Mouse (Mus musculus) CH12.LX (cell line): ENCODE data around the gene Rab5a. TPM values are rescaled to one million over a fixed set of nuclear protein-coding genes. Genes with fewer than 3 reads are reported as not detected.

Experiments used
- DNase-seq: peaks from one replicate; pipeline ENCODE4 v3.0.0-alpha.2; 2013; ENCODE audit errors: extremely low read depth
- H3K27ac ChIP-seq: 2 replicates; pipeline ENCODE4 v1.5.1; 2012; ENCODE audit warnings: low read depth, mild to moderate bottlenecking, control low read depth, moderate library complexity; ENCODE audit not compliant: insufficient read depth
- H3K27me3 ChIP-seq: replicated peaks from 2 replicates; pipeline ENCODE3; 2012; ENCODE audit warnings: inconsistent platforms
- H3K36me3 ChIP-seq, 2 experiments: replicated peaks in 1 of 2; 2 replicates each; pipeline versions ENCODE3 to v1.6.1; 2012; ENCODE audit warnings: inconsistent platforms in 1 of 2, low read length in 1 of 2, mild to moderate bottlenecking in 1 of 2, mixed read lengths in 1 of 2, moderate library complexity in 1 of 2; ENCODE audit not compliant: control insufficient read depth in 1 of 2, insufficient read depth in 1 of 2
- H3K4me1 ChIP-seq, 2 experiments: 2 replicates each; pipeline ENCODE4 v1.6.1; 2012; ENCODE audit warnings: inconsistent platforms in 1 of 2, moderate library complexity in 1 of 2; ENCODE audit not compliant: insufficient read depth in 2 of 2, control insufficient read depth in 1 of 2
- H3K4me2 ChIP-seq: 2 replicates; pipeline ENCODE4 v1.6.1; 2012; ENCODE audit warnings: low read depth, mild to moderate bottlenecking, control low read depth; ENCODE audit not compliant: poor library complexity, insufficient read depth, severe bottlenecking
- H3K4me3 ChIP-seq, 3 experiments: fragments of 150-350 bp in 1 of 3; sonication (generic) in 1 of 3; replicated peaks in 1 of 3; 2 replicates each; pipeline versions ENCODE3 to v1.5.1; 2011 to 2012; ENCODE audit warnings: low read depth in 2 of 3, low read length in 2 of 3, mild to moderate bottlenecking in 2 of 3, moderate library complexity in 2 of 3, control low read depth in 1 of 3, improper control_type of control experiment in 1 of 3, inconsistent platforms in 1 of 3, mixed read lengths in 1 of 3; ENCODE audit not compliant: poor library complexity in 1 of 3
- H3K79me2 ChIP-seq: replicated peaks from 2 replicates; pipeline ENCODE4 v1.6.1; 2012; ENCODE audit warnings: mild to moderate bottlenecking, moderate library complexity; ENCODE audit not compliant: control insufficient read depth, poor library complexity, insufficient read depth, severe bottlenecking; ENCODE audit errors: extremely low read depth
- H3K9ac ChIP-seq: 2 replicates; pipeline ENCODE4 v1.6.1; 2012; ENCODE audit warnings: low read depth, mild to moderate bottlenecking, control low read depth, moderate library complexity; ENCODE audit not compliant: insufficient read depth
- H3K9me3 ChIP-seq: replicated peaks from 2 replicates; pipeline ENCODE3; 2012; ENCODE audit warnings: low read length, inconsistent platforms, mixed read lengths
- BHLHE40 ChIP-seq: IDR thresholded peaks from 2 replicates; pipeline ENCODE4 v1.6.1; 2011; ENCODE audit warnings: mild to moderate bottlenecking, low read depth, low read length, improper control_type of control experiment
- CTCF ChIP-seq, 2 experiments: IDR thresholded peaks in 1 of 2; conservative IDR thresholded peaks in 1 of 2; 2 replicates each; pipeline ENCODE4 v1.5.1; 2011 to 2012; ENCODE audit warnings: low read depth in 2 of 2, low read length in 2 of 2, improper control_type of control experiment in 1 of 2, inconsistent platforms in 1 of 2, mild to moderate bottlenecking in 1 of 2, moderate library complexity in 1 of 2
- HCFC1 ChIP-seq: IDR thresholded peaks from 2 replicates; pipeline ENCODE4 v1.6.1; 2012; ENCODE audit warnings: low read depth, mild to moderate bottlenecking, inconsistent platforms, low read length, improper control_type of control experiment
- JUND ChIP-seq: conservative IDR thresholded peaks from 2 replicates; pipeline ENCODE4 v1.6.1; 2011; ENCODE audit warnings: low read depth, low read length, improper control_type of control experiment
- MAX ChIP-seq: IDR thresholded peaks from 2 replicates; pipeline ENCODE4 v1.6.1; 2011; ENCODE audit warnings: low read length, improper control_type of control experiment
- MAZ ChIP-seq: IDR thresholded peaks from 2 replicates; pipeline ENCODE4 v1.6.1; 2012; ENCODE audit warnings: low read depth, mild to moderate bottlenecking, inconsistent platforms, low read length, improper control_type of control experiment, moderate library complexity
- NELFE ChIP-seq: IDR thresholded peaks from 2 replicates; pipeline ENCODE4 v1.6.1; 2011; ENCODE audit warnings: low read depth, low read length, improper control_type of control experiment
- PAX5 ChIP-seq: IDR thresholded peaks from 2 replicates; pipeline ENCODE4 v1.6.1; 2012; ENCODE audit warnings: low read length, inconsistent platforms, mixed read lengths
- POLR2A ChIP-seq: IDR thresholded peaks from 2 replicates; pipeline ENCODE4 v1.6.1; 2011; ENCODE audit warnings: low read depth, mild to moderate bottlenecking, improper control_type of control experiment, low read length
- POLR2AphosphoS2 ChIP-seq: IDR thresholded peaks from 2 replicates; pipeline ENCODE4 v1.6.1; 2011; ENCODE audit warnings: low read depth, low read length, improper control_type of control experiment
- SMC3 ChIP-seq: IDR thresholded peaks from 2 replicates; pipeline ENCODE4 v1.6.1; 2011; ENCODE audit warnings: low read depth, low read length, improper control_type of control experiment
- TCF12 ChIP-seq: IDR thresholded peaks from 2 replicates; pipeline ENCODE4 v1.6.1; 2014; ENCODE audit warnings: low read depth, mild to moderate bottlenecking, inconsistent platforms, low read length, improper control_type of control experiment
- USF1 ChIP-seq: IDR thresholded peaks from 2 replicates; pipeline ENCODE4 v1.6.1; 2014; ENCODE audit warnings: low read depth, mild to moderate bottlenecking, inconsistent platforms, low read length, improper control_type of control experiment
- USF2 ChIP-seq: conservative IDR thresholded peaks from 2 replicates; pipeline ENCODE4 v1.6.1; 2011; ENCODE audit warnings: low read depth, low read length, improper control_type of control experiment
- ZNF384 ChIP-seq: IDR thresholded peaks from 2 replicates; pipeline ENCODE4 v1.6.1; 2012; ENCODE audit warnings: low read depth, low read length, improper control_type of control experiment, inconsistent platforms
- dilution Hi-C: fragments of 300-500 bp; cut with MboI; formaldehyde crosslinking; loops from 2 replicates; pipeline ENCODE4 v1.14.3; 2020; ENCODE audit warnings: low sequenced_read_pairs; ENCODE audit not compliant: extremely low pct_unique_long_range_greater_than_20kb, extremely low pct_ligation_motif_present
- in situ Hi-C: fragments of 300-500 bp; cut with MboI; formaldehyde crosslinking; loops from 3 replicates; pipeline ENCODE4 v1.14.3; 2019; ENCODE audit warnings: low sequenced_read_pairs, low pct_ligation_motif_present, low pct_unique_long_range_greater_than_20kb, mixed read lengths
- polyA plus RNA-seq: library from polyadenylated mRNA; unstranded; fragments of >175 nt; gene quantifications from 2 replicates; pipeline ENCODE4 v1.2.1, GENCODE M21; 2012; ENCODE audit warnings: low read depth; ENCODE audit not compliant: insufficient read length
- total RNA-seq, 2 experiments: library from RNA; depleted of rRNA; stranded (reverse); fragments of 300-350 nt in 1 of 2; fragments of >200 nt in 1 of 2; gene quantifications; 2 replicates each; pipeline ENCODE4 v1.2.3; 2012 to 2014

The Rab5a gene
- total and polyA plus RNA-seq, 3 experiments, result 28.0 to 89.2 (median 38.9) TPM

GRCm38 (mm10) chr17:53543591-53544324 lies 64.7 kb downstream of the Rab5a start:
- DNase-seq, result no peak
- no peak overlapping the region for H3K4me2 ChIP-seq
- H3K4me1 ChIP-seq, result no peaks in the 10 kb centered on the region
- no peaks in the 10 kb centered on the region for H3K36me3 ChIP-seq
- TF ChIP-seq ZNF384 (no peak), USF1 (no peak)
- dilution Hi-C loops (no loop called here), in situ Hi-C loops (loop anchor here (25.0 kb wide), 1 partner anchor 294 kb away; the partner anchor contains the start of gene Sult1c2)
- H3K79me2 ChIP-seq, result no peaks in the 10 kb centered on the region
- H3K9ac ChIP-seq, result no peak overlapping the region
- H3K27ac ChIP-seq, result no peak overlapping the region
- no peaks in the 10 kb centered on the region for H3K27me3 ChIP-seq
- no peak overlapping the region for H3K4me3 ChIP-seq
- H3K9me3 ChIP-seq, result no peaks in the 10 kb centered on the region

GRCm38 (mm10) chr17:53551306-53552299 lies 72.6 kb downstream of the Rab5a start:
- in situ Hi-C loops (no loop called here), dilution Hi-C loops (no loop called here)
- Histone ChIP-seq H3K4me1 (no peaks in the 10 kb centered on the region), H3K9ac (no peak overlapping the region), H3K27ac (no peak overlapping the region), H3K36me3 (no peaks in the 10 kb centered on the region), H3K27me3 (no peaks in the 10 kb centered on the region), H3K4me3 (no peak overlapping the region), H3K9me3 (peaks cover 6% of the 10 kb centered on the region), H3K79me2 (no peaks in the 10 kb centered on the region), H3K4me2 (no peak overlapping the region)
- DNase-seq, result no peak
- no peak for TF ChIP-seq NELFE
- no peak for TF ChIP-seq POLR2A
- TF ChIP-seq BHLHE40, result no peak
- TF ChIP-seq JUND, result no peak
- TF ChIP-seq PAX5, result no peak
- TF ChIP-seq MAX, result no peak
- no peak for TF ChIP-seq ZNF384
- no peak for TF ChIP-seq POLR2AphosphoS2
- no peak for TF ChIP-seq CTCF (conservative IDR thresholded peaks at IDR 0.05 in 1 of 2, IDR thresholded peaks at IDR 0.05 in 1 of 2; ENCODE audit: low read depth in 2 of 2, low read length in 2 of 2)
- TF ChIP-seq TCF12, result no peak
- TF ChIP-seq MAZ, result no peak
- TF ChIP-seq SMC3, result no peak
- TF ChIP-seq HCFC1, result no peak
- no peak for TF ChIP-seq USF2
